Mouse (Mus musculus) midbrain, embryonic 16.5 days (tissue): ENCODE data around the gene Retreg1. TPM values are rescaled to one million over a fixed set of nuclear protein-coding genes. Genes with fewer than 3 reads are reported as not detected.

ENCODE experiments used
- ATAC-seq: fragments of 200-750 bp; cut with Nextera tagmentation; 2 replicates; pipeline ENCODE4 v1.8.0; 2017; ENCODE audit warnings: moderate TSS enrichment
- H3K27ac ChIP-seq: fragments of 300-500 bp; sonication (generic); 2 replicates; pipeline ENCODE4 v1.5.1; 2014; ENCODE audit warnings: mild to moderate bottlenecking, low read length, mixed read lengths
- H3K27me3 ChIP-seq: fragments of 300-500 bp; sonication (generic); 2 replicates; pipeline ENCODE4 v1.6.1; 2014; ENCODE audit warnings: low read depth, low read length, mixed read lengths; ENCODE audit not compliant: control insufficient read depth, insufficient read depth
- H3K36me3 ChIP-seq: fragments of 300-500 bp; sonication (generic); 2 replicates; pipeline ENCODE4 v1.6.1; 2014; ENCODE audit warnings: mild to moderate bottlenecking, low read length, moderate library complexity, mixed read lengths; ENCODE audit not compliant: control insufficient read depth, insufficient read depth
- H3K4me1 ChIP-seq: fragments of 300-500 bp; sonication (generic); 2 replicates; pipeline ENCODE4 v1.6.1; 2014; ENCODE audit warnings: mild to moderate bottlenecking, low read length, mixed read lengths; ENCODE audit not compliant: control insufficient read depth, insufficient read depth
- H3K4me2 ChIP-seq: fragments of 300-500 bp; sonication (generic); 2 replicates; pipeline ENCODE4 v1.6.1; 2014; ENCODE audit warnings: mild to moderate bottlenecking, low read length, mixed read lengths
- H3K4me3 ChIP-seq: fragments of 300-500 bp; sonication (generic); 2 replicates; pipeline ENCODE4 v1.5.1; 2014; ENCODE audit warnings: low read depth, mild to moderate bottlenecking, low read length, moderate library complexity, mixed read lengths
- H3K9ac ChIP-seq: fragments of 300-500 bp; sonication (generic); 2 replicates; pipeline ENCODE4 v1.6.1; 2014; ENCODE audit warnings: low read depth, low read length, mixed read lengths
- H3K9me3 ChIP-seq: fragments of 300-500 bp; sonication (generic); replicated peaks from 2 replicates; pipeline ENCODE4 v1.6.1; 2014; ENCODE audit warnings: mild to moderate bottlenecking, low read length, mixed read lengths; ENCODE audit not compliant: control insufficient read depth, poor library complexity, severe bottlenecking
- WGBS: fragments of 180-500 bp; shearing (Covaris S2); extraction: QIAGEN DNeasy Blood & Tissue Kit; methylation state at CpG from one replicate; pipeline ENCODE4 v1.1.7; 2014; 5-methylcytosine and 5-hydroxymethylcytosine counted together
- polyA plus RNA-seq: library from polyadenylated mRNA; unstranded; fragments of >200 nt; fragmentation: Nextera tagmentation; extraction: Ambion mirVana; gene quantifications from 2 replicates; pipeline ENCODE4 v1.2.1, GENCODE M21; 2015

Gene Retreg1
- polyA plus RNA-seq, 1 experiment from 2014 or later = 18.4 TPM

- no peaks in the 10 kb centered on the region for H3K4me1 ChIP-seq
- H3K27ac ChIP-seq = no peak overlapping the region
- no peak for ATAC-seq
- H3K9ac ChIP-seq = no peak overlapping the region
- no peak overlapping the region for H3K4me3 ChIP-seq
- no peaks in the 10 kb centered on the region for H3K36me3 ChIP-seq
- 77% methylated on average over 5 of the region's 5 CpGs for WGBS
- H3K4me2 ChIP-seq = no peak overlapping the region
- no peaks in the 10 kb centered on the region for H3K27me3 ChIP-seq
- H3K9me3 ChIP-seq = no peaks in the 10 kb centered on the region
Measured at GRCm38 (mm10) chr15:25869129-25869528, 26.1 kb downstream of the Retreg1 start.

- H3K4me3 ChIP-seq = no peak overlapping the region
- H3K9ac ChIP-seq = no peak overlapping the region
- H3K4me1 ChIP-seq = no peaks in the 10 kb centered on the region
- H3K27me3 ChIP-seq = no peaks in the 10 kb centered on the region
- H3K4me2 ChIP-seq = no peak overlapping the region
- no peak for ATAC-seq
- WGBS = 94% methylated on average over 7 of the region's 7 CpGs
- H3K9me3 ChIP-seq = no peaks in the 10 kb centered on the region
- no peak overlapping the region for H3K27ac ChIP-seq
- H3K36me3 ChIP-seq = no peaks in the 10 kb centered on the region
Measured at GRCm38 (mm10) chr15:25871470-25871869, 28.5 kb downstream of the Retreg1 start.

GRCm38 (mm10) chr15:25872118-25872517 is 29.1 kb downstream of the Retreg1 start:
- no peaks in the 10 kb centered on the region for H3K36me3 ChIP-seq
- no peak overlapping the region for H3K4me2 ChIP-seq
- ATAC-seq = no peak
- H3K4me1 ChIP-seq = no peaks in the 10 kb centered on the region
- H3K9ac ChIP-seq = no peak overlapping the region
- no peak overlapping the region for H3K27ac ChIP-seq
- 83% methylated on average over 9 of the region's 9 CpGs for WGBS
- H3K9me3 ChIP-seq = no peaks in the 10 kb centered on the region
- no peak overlapping the region for H3K4me3 ChIP-seq
- no peaks in the 10 kb centered on the region for H3K27me3 ChIP-seq

- 87% methylated on average over 9 of the region's 9 CpGs for WGBS
- H3K4me3 ChIP-seq = no peak overlapping the region
- no peaks in the 10 kb centered on the region for H3K36me3 ChIP-seq
- no peak overlapping the region for H3K9ac ChIP-seq
- H3K4me2 ChIP-seq = no peak overlapping the region
- ATAC-seq = no peak
- no peaks in the 10 kb centered on the region for H3K9me3 ChIP-seq
- no peaks in the 10 kb centered on the region for H3K27me3 ChIP-seq
- H3K4me1 ChIP-seq = no peaks in the 10 kb centered on the region; the same call in 1 of the 2 replicates
- H3K27ac ChIP-seq = no peak overlapping the region
Measured at GRCm38 (mm10) chr15:25872657-25873056, 29.7 kb downstream of the Retreg1 start.

- Histone ChIP-seq H3K4me3 (no peak overlapping the region), H3K9me3 (no peaks in the 10 kb centered on the region), H3K36me3 (no peaks in the 10 kb centered on the region), H3K9ac (no peak overlapping the region), H3K4me1 (no peaks in the 10 kb centered on the region; the same call in 1 of the 2 replicates), H3K4me2 (no peak overlapping the region), H3K27me3 (no peaks in the 10 kb centered on the region), H3K27ac (no peak overlapping the region)
- ATAC-seq = no peak
- 92% methylated on average over 1 of the region's 1 CpGs for WGBS
Measured at GRCm38 (mm10) chr15:25873536-25873935, 30.6 kb downstream of the Retreg1 start.

- Histone ChIP-seq H3K4me2 (no peak overlapping the region), H3K27ac (no peak overlapping the region), H3K27me3 (no peaks in the 10 kb centered on the region), H3K4me1 (no peaks in the 10 kb centered on the region; the same call in 1 of the 2 replicates), H3K4me3 (no peak overlapping the region), H3K9me3 (no peaks in the 10 kb centered on the region), H3K36me3 (no peaks in the 10 kb centered on the region), H3K9ac (no peak overlapping the region)
- ATAC-seq = no peak
- 55% methylated on average over 15 of the region's 15 CpGs for WGBS
Measured at GRCm38 (mm10) chr15:25876601-25877161, 33.7 kb downstream of the Retreg1 start.

GRCm38 (mm10) chr15:25877798-25878197 is 34.8 kb downstream of the Retreg1 start:
- 42% methylated on average over 7 of the region's 7 CpGs for WGBS
- H3K9ac ChIP-seq = no peak overlapping the region
- no peak overlapping the region for H3K27ac ChIP-seq
- H3K36me3 ChIP-seq = no peaks in the 10 kb centered on the region
- H3K4me2 ChIP-seq = no peak overlapping the region
- H3K4me1 ChIP-seq = no peaks in the 10 kb centered on the region; the same call in 1 of the 2 replicates
- no peaks in the 10 kb centered on the region for H3K9me3 ChIP-seq
- no peaks in the 10 kb centered on the region for H3K27me3 ChIP-seq
- ATAC-seq = no peak
- H3K4me3 ChIP-seq = no peak overlapping the region

GRCm38 (mm10) chr15:25879229-25879628 is 36.2 kb downstream of the Retreg1 start:
- no peak overlapping the region for H3K4me2 ChIP-seq
- H3K36me3 ChIP-seq = no peaks in the 10 kb centered on the region
- no peak overlapping the region for H3K9ac ChIP-seq
- 85% methylated on average over 6 of the region's 6 CpGs for WGBS
- H3K9me3 ChIP-seq = no peaks in the 10 kb centered on the region
- no peak for ATAC-seq
- no peak overlapping the region for H3K27ac ChIP-seq
- H3K27me3 ChIP-seq = no peaks in the 10 kb centered on the region
- no peaks in the 10 kb centered on the region; the same call in 1 of the 2 replicates for H3K4me1 ChIP-seq
- no peak overlapping the region for H3K4me3 ChIP-seq

- no peak overlapping the region for H3K27ac ChIP-seq
- no peak overlapping the region for H3K4me3 ChIP-seq
- no peak overlapping the region for H3K4me2 ChIP-seq
- H3K9me3 ChIP-seq = no peaks in the 10 kb centered on the region
- no peaks in the 10 kb centered on the region; the same call in 1 of the 2 replicates for H3K4me1 ChIP-seq
- ATAC-seq = no peak
- H3K27me3 ChIP-seq = no peaks in the 10 kb centered on the region
- 93% methylated on average over 5 of the region's 5 CpGs for whole genome bisulfite sequencing
- H3K9ac ChIP-seq = no peak overlapping the region
- no peaks in the 10 kb centered on the region for H3K36me3 ChIP-seq
Measured at GRCm38 (mm10) chr15:25880192-25880591, 37.2 kb downstream of the Retreg1 start.
